Mouse (Mus musculus) megakaryocyte, embryonic 14.5 days (primary cell): ENCODE results near the gene Mrps26. TPM values are rescaled to one million over a fixed set of nuclear protein-coding genes. Genes with fewer than 3 reads are reported as not detected.

ENCODE experiments used
- H3K27me3 ChIP-seq: replicated peaks from 2 replicates; pipeline ENCODE3; 2012; ENCODE audit warnings: inconsistent platforms
- H3K36me3 ChIP-seq: replicated peaks from 2 replicates; pipeline ENCODE3; 2012; ENCODE audit warnings: low read length, inconsistent platforms, mixed read lengths
- H3K4me1 ChIP-seq: 2 replicates; pipeline ENCODE4 v1.6.1; 2012; ENCODE audit warnings: inconsistent platforms
- H3K4me3 ChIP-seq: replicated peaks from 2 replicates; pipeline ENCODE3; 2012; ENCODE audit warnings: moderate library complexity, mild to moderate bottlenecking, inconsistent platforms
- H3K9me3 ChIP-seq: 2 replicates; pipeline ENCODE4 v1.6.1; 2012; ENCODE audit warnings: inconsistent platforms
- FLI1 ChIP-seq: IDR thresholded peaks from 2 replicates; pipeline ENCODE4 v1.6.1; 2012; ENCODE audit warnings: low read length, inconsistent platforms, mixed read lengths
- GATA1 ChIP-seq: IDR thresholded peaks from 3 replicates; pipeline ENCODE4 v1.6.1; 2012; ENCODE audit warnings: mixed read lengths, low read length, inconsistent platforms, borderline replicate concordance
- polyA plus RNA-seq: library from polyadenylated mRNA; stranded (reverse); fragments of >175 nt; gene quantifications from 2 replicates; pipeline ENCODE4 v1.2.3, GENCODE M21; 2012; ENCODE audit warnings: low replicate concordance; ENCODE audit not compliant: insufficient read depth

Mrps26 gene
- polyA plus RNA-seq, 1 experiment: 158 TPM

DNA sequence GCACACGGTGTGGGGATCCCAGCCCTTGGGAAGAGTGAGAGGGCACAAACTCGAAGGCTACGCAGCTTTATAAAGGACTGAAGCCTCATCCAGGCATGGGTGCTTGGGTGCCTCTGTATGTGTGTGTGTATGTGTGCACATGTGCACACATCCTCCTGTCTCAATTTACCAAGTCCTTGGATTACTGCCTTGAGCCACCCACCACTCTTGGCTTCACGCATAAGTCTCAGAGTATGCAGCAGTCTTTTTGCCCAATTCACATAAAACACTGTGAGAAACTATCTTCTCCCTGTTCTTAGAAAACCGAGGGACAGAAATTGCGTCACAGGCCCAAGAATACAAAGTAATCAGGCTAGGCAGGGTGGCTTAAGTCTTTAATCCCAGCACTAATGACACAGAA, 22.5 kb downstream of the Mrps26 start:
- H3K9me3 ChIP-seq: no peaks in the 10 kb centered on the region
- peaks cover 18% of the 10 kb centered on the region for H3K36me3 ChIP-seq
- H3K4me1 ChIP-seq: peaks cover 64% of the 10 kb centered on the region
- no peak for TF ChIP-seq FLI1
- no peak for TF ChIP-seq GATA1
- H3K27me3 ChIP-seq: peaks cover 43% of the 10 kb centered on the region
- no peak overlapping the region for H3K4me3 ChIP-seq

DNA sequence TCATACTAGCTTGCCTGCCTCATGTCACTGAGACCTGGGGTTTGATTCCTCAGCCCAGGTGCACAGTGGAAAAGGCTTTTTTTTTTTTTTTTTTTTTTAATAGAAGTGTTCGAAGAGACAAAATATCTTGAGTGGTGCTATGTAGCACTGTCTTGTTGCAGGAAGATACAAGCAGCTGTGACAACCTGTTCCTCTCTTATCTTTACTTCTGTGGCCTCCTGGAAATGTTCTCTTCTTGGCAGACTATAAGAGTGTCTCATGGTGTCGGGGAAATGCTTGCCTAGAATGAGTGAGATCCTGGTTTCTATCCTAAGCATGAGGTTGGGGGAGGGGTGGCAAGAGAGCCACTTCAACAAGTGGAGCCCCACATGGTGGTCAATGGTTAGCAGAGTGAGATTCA, 24.8 kb downstream of the Mrps26 start:
- no peak for TF ChIP-seq FLI1
- TF ChIP-seq GATA1: no peak
- Histone ChIP-seq H3K4me1 (peaks cover 52% of the 10 kb centered on the region), H3K4me3 (no peak overlapping the region), H3K36me3 (peaks cover 38% of the 10 kb centered on the region), H3K9me3 (no peaks in the 10 kb centered on the region), H3K27me3 (peaks cover 20% of the 10 kb centered on the region)

DNA sequence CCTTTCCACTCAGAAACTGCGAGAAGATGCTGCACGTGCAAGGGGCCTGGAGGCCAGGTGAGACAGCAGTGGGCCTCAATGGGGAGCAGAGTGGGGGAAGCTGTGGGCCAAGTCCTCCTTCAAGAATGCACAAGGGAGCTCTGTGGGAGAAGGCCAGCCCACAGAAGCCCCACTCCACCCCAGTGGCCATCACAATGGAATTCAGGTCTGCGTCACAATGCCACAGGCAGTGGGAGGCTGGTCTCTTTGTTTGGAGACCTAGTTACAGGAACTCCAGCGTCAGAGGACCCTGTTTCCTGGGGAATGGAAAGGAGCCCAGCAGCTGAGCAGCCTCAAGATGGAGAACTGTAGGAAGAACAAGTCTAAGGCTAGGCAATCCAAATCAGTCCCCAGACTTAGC, 25.6 kb downstream of the Mrps26 start:
- Histone ChIP-seq H3K36me3 (peaks cover 41% of the 10 kb centered on the region), H3K4me3 (no peak overlapping the region), H3K9me3 (no peaks in the 10 kb centered on the region), H3K4me1 (peaks cover 44% of the 10 kb centered on the region), H3K27me3 (peaks cover 12% of the 10 kb centered on the region)
- TF ChIP-seq FLI1 (no peak), GATA1 (no peak)

DNA sequence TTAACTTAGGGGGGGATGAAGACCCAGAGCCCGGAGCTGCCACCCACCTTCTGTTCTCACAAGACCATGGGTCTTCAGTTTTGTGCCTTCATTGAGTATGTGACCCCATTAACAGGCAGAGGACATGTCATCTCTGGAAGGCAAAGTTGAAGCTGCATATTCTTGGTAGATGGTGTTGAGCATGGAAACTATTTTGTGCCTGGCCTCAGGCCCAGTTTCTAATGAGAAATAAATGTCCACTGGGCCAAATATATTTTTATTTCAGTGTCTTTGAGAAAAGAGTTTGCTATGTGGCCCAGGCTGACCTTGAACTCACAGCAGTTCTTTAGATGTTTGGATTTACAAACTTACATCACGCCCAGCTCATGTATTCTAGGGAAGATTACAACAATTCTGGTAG, 26.2 kb downstream of the Mrps26 start:
- H3K9me3 ChIP-seq: no peaks in the 10 kb centered on the region
- H3K27me3 ChIP-seq: peaks cover 6% of the 10 kb centered on the region

DNA sequence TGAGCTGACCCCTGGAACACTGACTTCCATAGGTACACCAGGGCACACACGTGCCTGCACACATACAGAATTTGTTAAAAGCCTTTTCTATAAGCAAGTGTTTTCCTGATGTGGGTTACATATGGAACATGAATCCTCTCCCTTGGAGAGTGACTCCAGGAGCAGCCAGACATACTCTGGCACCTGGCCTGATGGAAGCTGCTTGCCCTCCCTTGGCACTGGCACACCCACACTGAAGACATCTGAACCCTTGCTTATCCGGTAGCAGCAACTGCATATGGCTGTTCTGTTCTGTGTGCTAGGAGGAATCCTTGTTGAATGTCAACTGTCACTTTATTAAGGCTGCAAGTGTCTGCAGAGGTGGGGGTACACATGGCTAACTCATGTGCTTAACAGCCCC, 27.5 kb downstream of the Mrps26 start:
- Histone ChIP-seq H3K36me3 (peaks cover 57% of the 10 kb centered on the region), H3K27me3 (peaks cover under 1% of the 10 kb centered on the region)
- TF ChIP-seq GATA1 (no peak), FLI1 (no peak)

More for the DNA sequence above, 26.2 kb downstream of the Mrps26 start:
- no peak for TF ChIP-seq FLI1
- H3K36me3 ChIP-seq: peaks cover 45% of the 10 kb centered on the region
- H3K4me3 ChIP-seq: no peak overlapping the region
- peaks cover 38% of the 10 kb centered on the region for H3K4me1 ChIP-seq

DNA sequence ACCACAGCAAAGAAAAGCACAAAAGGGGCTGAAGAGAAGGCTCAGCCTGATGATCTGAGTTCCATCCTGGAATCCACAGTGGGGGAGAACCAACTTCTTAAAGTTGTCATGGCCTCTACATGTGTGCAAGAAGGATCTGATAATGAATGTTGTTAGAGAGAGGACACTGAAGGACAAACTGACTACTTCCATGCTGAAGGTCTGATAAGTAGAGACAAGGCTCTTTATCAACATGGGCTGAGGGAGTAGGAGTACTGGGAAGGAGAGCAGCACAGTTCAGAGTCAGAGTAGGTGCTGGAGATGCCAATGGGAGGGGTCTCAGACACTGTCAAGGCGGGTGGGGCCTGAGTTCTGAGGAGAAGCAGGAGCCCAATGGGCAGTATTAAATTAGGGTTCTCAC, 32.1 kb downstream of the Mrps26 start:
- no peaks in the 10 kb centered on the region for H3K9me3 ChIP-seq
- no peaks in the 10 kb centered on the region for H3K27me3 ChIP-seq
- TF ChIP-seq FLI1 (no peak), GATA1 (no peak)
- H3K36me3 ChIP-seq: peaks cover 84% of the 10 kb centered on the region
- H3K4me3 ChIP-seq: no peak overlapping the region
- H3K4me1 ChIP-seq: peaks cover 15% of the 10 kb centered on the region

More for the DNA sequence above, 27.5 kb downstream of the Mrps26 start:
- H3K4me1 ChIP-seq: peaks cover 30% of the 10 kb centered on the region
- H3K9me3 ChIP-seq: no peaks in the 10 kb centered on the region
- no peak overlapping the region for H3K4me3 ChIP-seq

DNA sequence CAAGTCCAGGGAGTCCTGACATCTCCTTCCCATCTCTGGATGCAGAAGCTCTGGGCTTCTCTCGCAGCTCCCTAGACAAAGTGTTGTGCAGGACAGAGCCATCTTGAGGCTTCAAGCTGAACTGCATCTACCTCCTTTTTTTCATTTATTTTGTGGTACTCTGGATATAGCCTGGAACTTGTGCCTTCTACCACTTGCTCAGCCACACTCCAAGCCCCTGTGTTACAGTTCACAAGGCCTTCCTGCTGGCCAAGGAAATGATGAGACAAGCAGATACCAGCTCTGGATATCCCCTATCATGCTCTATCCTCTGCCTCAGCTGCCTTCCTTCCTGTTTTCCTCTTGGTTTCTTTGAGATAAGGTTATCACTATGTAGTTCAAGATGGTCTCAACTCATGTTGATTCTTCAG, 34.1 kb downstream of the Mrps26 start:
- Histone ChIP-seq H3K27me3 (no peaks in the 10 kb centered on the region), H3K36me3 (peaks cover 81% of the 10 kb centered on the region), H3K4me1 (peaks cover 15% of the 10 kb centered on the region), H3K4me3 (no peak overlapping the region), H3K9me3 (no peaks in the 10 kb centered on the region)
- TF ChIP-seq GATA1 (no peak), FLI1 (no peak)

DNA sequence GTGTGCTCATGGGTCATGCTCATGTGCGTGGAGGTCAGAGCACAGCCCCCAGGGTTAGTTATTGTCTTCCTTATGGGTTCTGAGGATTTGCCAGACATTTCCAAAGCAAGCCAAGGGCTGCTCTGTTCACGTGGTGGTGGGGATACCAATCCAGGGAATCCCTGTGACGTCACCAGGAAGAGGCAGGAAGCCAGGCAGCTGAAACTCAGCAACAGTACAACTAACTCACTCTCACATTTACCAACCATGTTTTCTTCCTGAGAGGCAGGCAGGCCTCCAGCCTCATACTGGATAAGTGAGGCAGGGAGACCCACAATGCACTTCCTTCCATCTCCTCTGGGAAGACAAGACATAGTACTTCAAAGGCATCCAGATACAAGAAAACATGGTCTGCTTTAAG, 34.9 kb downstream of the Mrps26 start:
- Histone ChIP-seq H3K27me3 (no peaks in the 10 kb centered on the region), H3K4me3 (no peak overlapping the region), H3K4me1 (peaks cover 15% of the 10 kb centered on the region), H3K36me3 (peaks cover 82% of the 10 kb centered on the region), H3K9me3 (no peaks in the 10 kb centered on the region)
- TF ChIP-seq GATA1: no peak
- no peak for TF ChIP-seq FLI1

DNA sequence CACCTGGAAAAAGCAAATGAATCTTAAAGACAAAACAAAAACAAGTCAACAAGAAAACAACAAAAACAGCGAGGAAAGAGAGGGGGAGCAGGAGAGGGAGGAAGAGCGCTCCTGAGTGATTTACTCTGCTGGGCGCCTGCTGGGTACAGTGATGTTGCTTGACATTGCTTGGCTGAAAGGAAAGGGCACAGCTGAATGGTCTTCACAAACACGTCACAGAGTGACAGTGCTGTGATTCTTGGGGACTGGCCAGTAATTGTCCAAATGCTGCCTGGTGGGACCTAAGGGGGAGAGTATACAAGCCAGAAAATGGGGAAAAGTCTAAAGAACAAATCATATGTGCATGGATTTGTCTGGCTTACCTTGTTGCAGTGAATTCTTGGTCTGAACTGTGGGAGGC, 38.7 kb downstream of the Mrps26 start:
- TF ChIP-seq FLI1 (no peak), GATA1 (no peak)
- Histone ChIP-seq H3K4me3 (no peak overlapping the region), H3K4me1 (peaks cover 11% of the 10 kb centered on the region), H3K9me3 (no peaks in the 10 kb centered on the region), H3K36me3 (peaks cover 69% of the 10 kb centered on the region), H3K27me3 (no peaks in the 10 kb centered on the region)

DNA sequence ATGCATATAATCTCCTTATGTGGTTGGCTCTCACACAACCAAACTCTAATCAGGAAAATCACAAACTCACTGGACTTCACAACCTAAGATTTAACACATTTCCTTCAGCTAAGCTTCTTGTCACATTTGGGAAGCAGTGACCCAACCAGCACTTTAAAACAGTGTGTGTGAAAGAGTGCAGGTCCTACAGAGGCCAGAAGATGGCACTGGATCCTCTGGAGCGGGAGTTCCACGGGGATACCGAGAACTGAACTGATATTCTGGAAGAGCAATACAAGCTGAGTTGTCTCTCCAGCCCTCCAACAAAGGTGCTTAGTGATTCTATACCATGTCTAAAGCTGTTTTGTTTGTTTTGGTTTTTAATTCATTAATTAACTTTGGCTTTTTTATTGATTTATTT, 49.5 kb downstream of the Mrps26 start:
- Histone ChIP-seq H3K4me1 (no peaks in the 10 kb centered on the region), H3K36me3 (peaks cover 58% of the 10 kb centered on the region), H3K9me3 (no peaks in the 10 kb centered on the region), H3K4me3 (no peak overlapping the region), H3K27me3 (no peaks in the 10 kb centered on the region)
- TF ChIP-seq FLI1 (no peak), GATA1 (no peak)

Other genes starting within 250 kb of the Mrps26 start
- gene Cpxm1, start 166.2 kb upstream of the Mrps26 start, polyA plus RNA-seq: 0.64 TPM in 1 of 2 replicates, not detected in the other
- not detected in 2 replicates for gene Gm28372, start 158.5 kb upstream of the Mrps26 start, polyA plus RNA-seq
- gene 1700020A23Rik, start 158.5 kb upstream of the Mrps26 start, polyA plus RNA-seq: not detected in 2 replicates
- gene Tmem239, start 157.3 kb upstream of the Mrps26 start, polyA plus RNA-seq: not detected in 2 replicates
- gene Vps16, start 139.4 kb upstream of the Mrps26 start, polyA plus RNA-seq: 8.9 TPM in 1 of 2 replicates, not detected in the other
- 19.1 and 25.2 TPM in 2 replicates for gene Pced1a, start 139.0 kb upstream of the Mrps26 start, polyA plus RNA-seq
- gene Ptpra, start 113.5 kb upstream of the Mrps26 start, polyA plus RNA-seq: 8.0 and 14.1 TPM in 2 replicates
- gene Oxt, start 12.4 kb downstream of the Mrps26 start, polyA plus RNA-seq: 0.27 TPM in 1 of 2 replicates, not detected in the other
- gene Avp, start 18.8 kb downstream of the Mrps26 start, polyA plus RNA-seq: not detected in 2 replicates
- 0.94 TPM in 1 of 2 replicates, not detected in the other for gene Fastkd5, start 66.3 kb downstream of the Mrps26 start, polyA plus RNA-seq
- gene Ubox5, start 66.3 kb downstream of the Mrps26 start, polyA plus RNA-seq: 1.8 and 1.9 TPM in 2 replicates
- gene Lzts3, start 79.1 kb downstream of the Mrps26 start, polyA plus RNA-seq: 0.46 TPM in 1 of 2 replicates, not detected in the other
- gene Ddrgk1, start 100.9 kb downstream of the Mrps26 start, polyA plus RNA-seq: 85.4 and 105 TPM in 2 replicates
- 8.6 and 10.1 TPM in 2 replicates for gene Itpa, start 103.9 kb downstream of the Mrps26 start, polyA plus RNA-seq
- gene Slc4a11, start 133.8 kb downstream of the Mrps26 start, polyA plus RNA-seq: 0.53 and 0.58 TPM in 2 replicates